Mouse (Mus musculus) MEL (cell line): ENCODE results near the gene Vars. TPM values are rescaled to one million over a fixed set of nuclear protein-coding genes. Genes with fewer than 3 reads are reported as not detected.
A peak's percentile ranks its signal among the peaks of the same experiment; 100 is the strongest.

Experiments
- DNase-seq: peaks from one replicate; pipeline ENCODE4 v3.0.0; 2011; ENCODE audit warnings: low read depth, low spot score
- H3K27ac ChIP-seq: 2 replicates; pipeline ENCODE4 v1.5.1; 2012; ENCODE audit warnings: low read depth, mild to moderate bottlenecking, control low read depth, low read length, moderate library complexity; ENCODE audit not compliant: control insufficient read depth
- H3K27me3 ChIP-seq, 2 experiments: fragments of 150-350 bp in 1 of 2; sonication (generic) in 1 of 2; 2 replicates each; pipeline ENCODE4 v1.6.1; 2012; ENCODE audit warnings: low read length in 2 of 2, mild to moderate bottlenecking in 2 of 2, improper control_type of control experiment in 1 of 2, moderate library complexity in 1 of 2; ENCODE audit not compliant: insufficient read depth in 2 of 2, control insufficient read depth in 1 of 2
- H3K36me3 ChIP-seq, 2 experiments: 2 replicates each; pipeline ENCODE4 v1.6.1; 2012 to 2014; ENCODE audit warnings: low read length in 2 of 2, improper control_type of control experiment in 1 of 2, inconsistent platforms in 1 of 2, mild to moderate bottlenecking in 1 of 2; ENCODE audit not compliant: insufficient read depth in 2 of 2, control insufficient read depth in 1 of 2
- H3K4me1 ChIP-seq, 2 experiments: fragments of 150-350 bp in 1 of 2; sonication (generic) in 1 of 2; 2 replicates each; pipeline ENCODE4 v1.6.1; 2012; ENCODE audit warnings: low read length in 2 of 2, improper control_type of control experiment in 1 of 2, mild to moderate bottlenecking in 1 of 2; ENCODE audit not compliant: insufficient read depth in 2 of 2, control insufficient read depth in 1 of 2
- H3K4me3 ChIP-seq, 2 experiments: fragments of 150-350 bp in 1 of 2; sonication (generic) in 1 of 2; 2 replicates each; pipeline ENCODE4 v1.5.1; 2012; ENCODE audit warnings: low read depth in 2 of 2, low read length in 2 of 2, mild to moderate bottlenecking in 2 of 2, moderate library complexity in 2 of 2, control low read depth in 1 of 2, improper control_type of control experiment in 1 of 2; ENCODE audit not compliant: control insufficient read depth in 1 of 2, insufficient read depth in 1 of 2
- H3K79me2 ChIP-seq: 2 replicates; pipeline ENCODE4 v1.6.1; 2012; ENCODE audit warnings: mild to moderate bottlenecking, low read length, moderate library complexity; ENCODE audit not compliant: control insufficient read depth, poor library complexity, insufficient read depth
- H3K9ac ChIP-seq: 2 replicates; pipeline ENCODE4 v1.6.1; 2012; ENCODE audit warnings: low read depth, mild to moderate bottlenecking, control low read depth, low read length, moderate library complexity; ENCODE audit not compliant: control insufficient read depth, poor library complexity, severe bottlenecking
- H3K9me3 ChIP-seq: fragments of 150-350 bp; sonication (generic); replicated peaks from 2 replicates; pipeline ENCODE4 v1.6.1; 2012; ENCODE audit warnings: mild to moderate bottlenecking, low read length, improper control_type of control experiment, moderate library complexity; ENCODE audit not compliant: insufficient read depth
- BHLHE40 ChIP-seq: IDR thresholded peaks from 2 replicates; pipeline ENCODE4 v1.6.1; 2012; ENCODE audit warnings: low read depth, mild to moderate bottlenecking, inconsistent platforms, low read length, improper control_type of control experiment, borderline replicate concordance
- CHD1 ChIP-seq: IDR thresholded peaks from 2 replicates; pipeline ENCODE4 v1.6.1; 2012; ENCODE audit warnings: low read depth, mild to moderate bottlenecking, inconsistent platforms, low read length, improper control_type of control experiment
- ELF1 ChIP-seq: IDR thresholded peaks from 2 replicates; pipeline ENCODE4 v1.6.1; 2014; ENCODE audit warnings: low read depth, mild to moderate bottlenecking, inconsistent platforms, low read length, improper control_type of control experiment, moderate library complexity
- EP300 ChIP-seq, 2 experiments: IDR thresholded peaks; 2 replicates each; pipeline ENCODE4 v1.6.1; 2011; ENCODE audit warnings: improper control_type of control experiment in 2 of 2, low read length in 2 of 2, low read depth in 1 of 2, mild to moderate bottlenecking in 1 of 2
- ETS1 ChIP-seq: IDR thresholded peaks from 2 replicates; pipeline ENCODE4 v1.6.1; 2012; ENCODE audit warnings: low read depth, mild to moderate bottlenecking, inconsistent platforms, low read length, improper control_type of control experiment, moderate library complexity
- GATA1 ChIP-seq: IDR thresholded peaks from 2 replicates; pipeline ENCODE4 v1.6.1; 2011; ENCODE audit warnings: low read depth, low read length, improper control_type of control experiment
- HCFC1 ChIP-seq: IDR thresholded peaks from 2 replicates; pipeline ENCODE4 v1.6.1; 2012; ENCODE audit warnings: low read depth, mild to moderate bottlenecking, inconsistent platforms, low read length, improper control_type of control experiment, moderate library complexity
- JUND ChIP-seq: IDR thresholded peaks from 2 replicates; pipeline ENCODE4 v1.6.1; 2011; ENCODE audit warnings: low read depth, mild to moderate bottlenecking, improper control_type of control experiment, low read length
- MAX ChIP-seq: IDR thresholded peaks from 2 replicates; pipeline ENCODE4 v1.6.1; 2011; ENCODE audit warnings: low read length, improper control_type of control experiment
- MAZ ChIP-seq: IDR thresholded peaks from 2 replicates; pipeline ENCODE4 v1.6.1; 2012; ENCODE audit warnings: low read depth, mild to moderate bottlenecking, inconsistent platforms, low read length, improper control_type of control experiment
- MXI1 ChIP-seq: IDR thresholded peaks from 2 replicates; pipeline ENCODE4 v1.6.1; 2011; ENCODE audit warnings: mild to moderate bottlenecking, low read depth, low read length, improper control_type of control experiment
- NELFE ChIP-seq: IDR thresholded peaks from 2 replicates; pipeline ENCODE4 v1.6.1; 2011; ENCODE audit warnings: low read depth, low read length, improper control_type of control experiment
- POLR2A ChIP-seq, 2 experiments: IDR thresholded peaks; 2 replicates each; pipeline ENCODE4 v1.6.1; 2011 to 2012; ENCODE audit warnings: low read length in 2 of 2, mild to moderate bottlenecking in 2 of 2, control low read depth in 1 of 2, improper control_type of control experiment in 1 of 2, low read depth in 1 of 2, moderate library complexity in 1 of 2; ENCODE audit not compliant: control insufficient read depth in 1 of 2, insufficient read depth in 1 of 2, poor library complexity in 1 of 2
- POLR2AphosphoS2 ChIP-seq: IDR thresholded peaks from 2 replicates; pipeline ENCODE4 v1.6.1; 2011; ENCODE audit warnings: low read length, improper control_type of control experiment
- RAD21 ChIP-seq: IDR thresholded peaks from 2 replicates; pipeline ENCODE4 v1.6.1; 2011; ENCODE audit warnings: mild to moderate bottlenecking, low read depth, low read length, improper control_type of control experiment
- RCOR1 ChIP-seq: IDR thresholded peaks from 2 replicates; pipeline ENCODE4 v1.6.1; 2012; ENCODE audit warnings: low read depth, mild to moderate bottlenecking, inconsistent platforms, low read length, improper control_type of control experiment
- SMC3 ChIP-seq: IDR thresholded peaks from 2 replicates; pipeline ENCODE4 v1.6.1; 2011; ENCODE audit warnings: low read depth, low read length, improper control_type of control experiment
- TAL1 ChIP-seq: IDR thresholded peaks from 2 replicates; pipeline ENCODE4 v1.6.1; 2012; ENCODE audit warnings: mild to moderate bottlenecking, inconsistent platforms, low read length, moderate library complexity, mixed read lengths
- TBP ChIP-seq: IDR thresholded peaks from 2 replicates; pipeline ENCODE4 v1.8.0; 2011; ENCODE audit warnings: low read depth, low read length, improper control_type of control experiment
- TCF12 ChIP-seq: IDR thresholded peaks from 2 replicates; pipeline ENCODE4 v1.6.1; 2014; ENCODE audit warnings: low read depth, mild to moderate bottlenecking, inconsistent platforms, low read length, improper control_type of control experiment, moderate library complexity
- UBTF ChIP-seq: IDR thresholded peaks from 2 replicates; pipeline ENCODE4 v1.6.1; 2012; ENCODE audit warnings: low read depth, mild to moderate bottlenecking, inconsistent platforms, low read length, improper control_type of control experiment, moderate library complexity, borderline replicate concordance; ENCODE audit not compliant: insufficient read depth
- USF1 ChIP-seq: IDR thresholded peaks from 2 replicates; pipeline ENCODE4 v1.6.1; 2014; ENCODE audit warnings: low read depth, mild to moderate bottlenecking, inconsistent platforms, low read length, improper control_type of control experiment, moderate library complexity
- polyA plus RNA-seq, 2 experiments: library from polyadenylated mRNA; stranded (reverse) in 1 of 2; unstranded in 1 of 2; fragments of >175 nt in 1 of 2; fragments of >200 nt in 1 of 2; gene quantifications; 2 replicates each; pipeline versions ENCODE4 v1.2.1 to v1.2.4; 2012; ENCODE audit warnings: low replicate concordance in 2 of 2, low read depth in 1 of 2; ENCODE audit not compliant: insufficient read length in 2 of 2, insufficient read depth in 1 of 2, missing spikeins in 1 of 2
- total RNA-seq: library from RNA; depleted of rRNA; stranded (reverse); fragments of 300-350 nt; gene quantifications from 2 replicates; pipeline ENCODE4 v1.2.3, GENCODE M21; 2012

Gene Vars
- total and polyA plus RNA-seq, 3 experiments: 149 to 251 TPM; not detected in 1

- H3K9ac ChIP-seq: no peak overlapping the region
- H3K27me3 ChIP-seq: no peaks in the 10 kb centered on the region
- H3K4me3 ChIP-seq: no peak overlapping the region
- H3K4me1 ChIP-seq: peaks cover 0 to 8% of the 10 kb centered on the region in 2 experiments; a peak in 3 of 4 replicates
- DNase-seq: no peak
- H3K79me2 ChIP-seq: no peaks in the 10 kb centered on the region
- H3K27ac ChIP-seq: no peak overlapping the region
- H3K9me3 ChIP-seq: no peaks in the 10 kb centered on the region
- peaks cover 0 to 2% of the 10 kb centered on the region in 2 experiments; a peak in 1 of 4 replicates for H3K36me3 ChIP-seq
- TF ChIP-seq POLR2AphosphoS2 (no peak), TBP (no peak), USF1 (no peak), RAD21 (no peak), JUND (no peak), ETS1 (no peak), BHLHE40 (no peak), MAZ (no peak), GATA1 (no peak), UBTF (no peak), MAX (no peak), ELF1 (no peak), POLR2A (IDR thresholded peaks at IDR 0.05; ENCODE audit: control insufficient read depth in 1 of 2, insufficient read depth in 1 of 2, low read depth in 1 of 2, low read length in 2 of 2, poor library complexity in 1 of 2) (no peak), NELFE (no peak), HCFC1 (no peak), CHD1 (no peak), TAL1 (no peak), RCOR1 (no peak), MXI1 (no peak)
Observed at GRCm38 (mm10) chr17:35034896-35035295, 34.1 kb downstream of the Vars start.

DNA sequence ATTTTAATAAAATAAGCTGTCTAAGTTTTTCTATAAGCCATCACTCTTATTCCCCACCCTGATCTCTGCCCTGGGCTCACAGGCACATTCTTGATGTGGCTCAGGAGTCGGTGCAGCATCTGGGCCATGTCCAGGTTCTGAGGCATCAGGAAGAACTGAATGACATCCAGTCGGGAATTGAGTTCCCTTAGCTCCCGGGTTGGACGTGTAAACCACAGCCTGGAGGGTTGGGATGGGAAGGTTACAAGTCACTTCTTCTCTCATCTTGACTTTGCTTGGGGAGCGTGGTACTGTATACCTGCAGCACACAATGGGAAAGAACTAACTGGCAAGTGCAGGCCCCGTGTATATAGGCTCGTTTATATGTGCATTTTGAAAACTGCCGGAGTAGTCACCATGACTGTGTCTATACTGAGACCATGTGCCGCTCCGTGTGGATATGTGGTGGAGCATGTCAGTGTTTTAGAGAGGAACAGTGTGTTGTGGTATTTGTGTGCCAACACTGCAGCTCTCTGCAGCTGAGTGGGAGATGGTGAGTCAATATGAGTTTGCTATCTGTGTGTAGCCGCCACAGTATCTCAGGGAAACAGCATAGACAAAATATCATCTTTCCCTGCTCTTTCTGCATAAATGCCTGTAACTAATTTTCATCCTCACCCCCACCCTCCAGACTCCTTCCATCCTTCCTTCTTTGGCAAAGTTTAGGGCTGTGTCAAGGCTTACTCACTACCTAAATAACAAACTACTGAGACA, 38.5 kb downstream of the Vars start:
- TF ChIP-seq MAX: 0 out of 2 replicates have a peak, but pooled peaks have one; percentile 25
- no peak for TF ChIP-seq BHLHE40
- TF ChIP-seq TBP: 0 out of 2 replicates have a peak, but pooled peaks have one; percentile 25
- TF ChIP-seq ETS1: peak; percentile 62; the same call in 1 of the 2 replicates
- no peak for TF ChIP-seq SMC3
- peak; percentile 78 for TF ChIP-seq GATA1
- 0 out of 2 replicates have a peak, but pooled peaks have one; percentile 24 for TF ChIP-seq TCF12
- TF ChIP-seq MAZ: no peak
- TF ChIP-seq TAL1: peak; percentile 77
- peak; percentile 45 to 62; a peak in 3 of 4 replicates for TF ChIP-seq EP300 (IDR thresholded peaks at IDR 0.05; ENCODE audit: low read depth in 1 of 2, low read length in 2 of 2)
- H3K4me1 ChIP-seq: peaks cover under 1 to 22% of the 10 kb centered on the region in 2 experiments; a peak in 3 of 4 replicates
- no peaks in the 10 kb centered on the region for H3K79me2 ChIP-seq
- peak overlapping the region; percentile 6; the same call in 1 of the 2 replicates for H3K27ac ChIP-seq
- DNase-seq: peak; percentile 81
- no peak overlapping the region for H3K9ac ChIP-seq
- H3K4me3 ChIP-seq: no peak overlapping the region
- H3K9me3 ChIP-seq: no peaks in the 10 kb centered on the region
- peaks cover 0 to 11% of the 10 kb centered on the region in 2 experiments; a peak in 2 of 4 replicates for H3K36me3 ChIP-seq
- H3K27me3 ChIP-seq: no peaks in the 10 kb centered on the region
